Mouse (Mus musculus): ENCODE data around the gene Lsm12.

GRCm38 (mm10) chr11:102226067-102226978 is 41.2 kb upstream of the Lsm12 start:
- TF ChIP-seq EP300 (IDR thresholded peaks at IDR 0.05; ENCODE audit: low read depth) = no peak
- no peak for TF ChIP-seq CTCF (IDR thresholded peaks at IDR 0.05; ENCODE audit: low read depth)

Data from liver, embryonic 14.5 days (tissue).